Mouse (Mus musculus) right cerebral cortex, postnatal 14 days (tissue): Measurements from ENCODE around the gene Ngp.
"Not testable (repeated sequence)": the region's sequence is repeated elsewhere in the genome, so short reads cannot be mapped to it uniquely, and the experiment has no call there.

Experiments
- DNase-seq: peaks from one replicate; pipeline ENCODE4 v3.0.0; 2022

The Ngp gene

DNA sequence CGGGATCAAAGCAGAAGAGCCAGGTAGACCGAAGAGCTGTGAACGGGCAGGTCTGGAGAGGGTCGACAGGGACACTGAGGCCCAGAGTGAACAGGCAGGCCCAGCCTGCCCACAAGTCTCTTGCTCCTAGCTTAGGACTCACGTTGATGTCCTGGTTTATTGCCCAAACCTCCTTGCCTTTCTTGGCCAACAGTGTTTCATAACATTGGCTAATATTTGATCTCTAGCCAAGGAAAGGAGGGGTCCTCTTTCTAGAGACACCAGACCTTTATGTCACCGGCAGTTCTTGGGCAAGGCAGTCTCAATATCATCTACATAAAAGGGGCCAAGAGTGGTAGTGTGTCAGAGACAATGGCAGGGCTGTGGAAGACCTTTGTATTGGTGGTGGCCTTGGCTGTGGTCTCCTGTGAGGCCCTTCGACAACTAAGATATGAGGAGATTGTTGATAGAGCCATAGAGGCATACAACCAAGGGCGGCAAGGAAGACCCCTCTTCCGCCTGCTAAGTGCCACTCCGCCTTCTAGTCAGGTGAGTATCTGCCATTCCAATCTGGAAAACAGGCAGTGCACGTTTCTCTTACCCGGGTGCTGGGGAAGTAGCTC lies at the start of gene Ngp:
Gene Ngp, plus strand, starts transcription at position 237 of the 602 bp plus-strand sequence.
- no peak for DNase-seq

DNA sequence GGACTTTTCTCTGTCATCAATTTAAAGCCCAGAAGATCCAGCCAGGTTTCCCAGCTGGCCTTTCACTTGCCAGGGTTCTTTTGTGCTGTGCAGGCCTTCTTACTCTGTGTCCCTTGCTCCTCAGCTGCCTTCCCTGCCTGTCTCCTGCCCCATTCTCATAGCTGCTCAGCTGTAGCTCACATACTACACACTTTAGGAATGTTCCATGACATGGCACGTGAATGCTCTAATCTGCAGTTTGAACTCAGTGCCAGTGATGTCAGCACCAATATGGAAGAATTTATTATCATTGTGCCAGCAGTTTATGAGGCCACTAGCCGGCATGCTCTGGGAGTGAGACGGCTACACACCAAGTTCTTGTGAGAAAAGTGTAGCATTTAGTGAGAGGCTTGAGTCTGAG lies 49.7 kb upstream of the Ngp start:
- DNase-seq = no peak

DNA sequence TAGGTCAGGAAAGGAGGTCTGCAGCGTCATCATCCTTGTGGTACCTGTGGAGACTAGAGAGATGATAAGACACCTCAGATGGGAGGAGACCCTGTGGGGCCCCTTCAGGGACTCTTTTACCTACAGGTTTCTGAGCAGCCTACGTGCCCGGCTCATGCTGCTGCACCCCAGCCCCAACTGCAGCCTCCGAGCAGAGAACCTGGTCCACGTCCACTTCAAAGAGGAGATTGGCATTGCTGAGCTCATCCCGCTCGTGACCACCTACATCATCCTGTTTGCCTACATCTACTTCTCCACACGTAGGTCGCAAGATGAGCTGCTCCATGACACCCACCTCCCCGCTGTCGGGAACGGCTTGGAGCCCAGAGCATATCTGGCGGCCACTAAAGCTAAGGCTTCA lies 45.7 kb upstream of the Ngp start:
- DNase-seq = no peak

DNA sequence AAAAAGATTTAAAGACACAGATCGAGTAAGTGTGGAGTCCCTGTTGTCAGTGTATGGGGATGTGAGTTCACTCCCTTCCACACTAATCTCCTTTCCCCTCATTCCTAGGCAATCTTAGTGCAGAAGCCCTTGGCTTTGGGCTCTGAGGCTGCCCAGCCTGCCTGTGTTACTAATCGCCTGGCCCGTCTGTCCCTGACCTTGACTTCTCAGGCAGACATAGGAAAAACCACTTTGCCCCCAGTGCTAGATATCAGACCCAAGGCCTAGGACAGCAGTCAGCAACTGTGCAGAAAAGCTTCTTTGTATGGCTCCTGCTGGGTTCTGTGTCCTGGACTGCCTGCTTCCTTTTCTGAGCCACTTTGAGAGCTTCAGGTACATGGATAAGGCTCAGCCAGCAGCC lies 43.9 kb upstream of the Ngp start:
- no peak for DNase-seq

DNA sequence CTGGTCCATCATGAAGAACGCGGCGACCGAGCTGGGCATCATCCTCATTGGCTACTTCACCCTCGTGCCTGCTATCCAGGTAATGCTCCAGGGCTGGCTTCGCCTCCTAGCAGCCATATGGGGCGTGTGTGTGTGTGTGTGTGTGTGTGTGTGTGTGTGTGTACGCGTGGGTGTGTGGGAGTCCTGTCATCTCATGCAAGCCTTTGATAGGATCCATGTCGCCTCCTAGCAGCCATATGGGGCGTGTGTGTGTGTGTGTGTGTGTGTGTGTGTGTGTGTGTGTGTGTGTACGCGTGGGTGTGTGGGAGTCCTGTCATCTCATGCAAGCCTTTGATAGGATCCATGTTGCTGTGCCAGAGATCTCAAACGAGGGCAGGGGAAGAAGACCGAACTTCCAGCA lies 41.9 kb upstream of the Ngp start:
- not testable (repeated sequence) for DNase-seq

DNA sequence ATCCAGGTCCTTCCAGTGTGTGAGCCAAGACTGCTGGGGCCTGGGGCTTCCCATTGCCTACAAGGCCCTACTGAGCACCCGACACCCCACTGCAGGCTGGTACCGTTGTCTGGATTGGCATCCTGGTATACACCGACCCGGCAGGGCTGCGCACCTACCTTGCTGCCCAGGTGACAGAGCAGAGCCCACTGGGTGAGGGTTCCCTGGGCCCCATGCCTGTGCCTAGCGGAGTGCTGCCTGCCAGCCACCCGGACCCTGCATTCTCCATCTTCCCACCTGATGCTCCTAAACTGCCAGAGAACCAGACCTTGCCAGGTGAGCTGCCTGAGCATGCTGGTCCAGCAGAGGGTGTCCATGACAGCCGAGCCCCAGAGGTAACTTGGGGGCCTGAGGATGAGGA lies 40.2 kb upstream of the Ngp start:
- DNase-seq = no peak

DNA sequence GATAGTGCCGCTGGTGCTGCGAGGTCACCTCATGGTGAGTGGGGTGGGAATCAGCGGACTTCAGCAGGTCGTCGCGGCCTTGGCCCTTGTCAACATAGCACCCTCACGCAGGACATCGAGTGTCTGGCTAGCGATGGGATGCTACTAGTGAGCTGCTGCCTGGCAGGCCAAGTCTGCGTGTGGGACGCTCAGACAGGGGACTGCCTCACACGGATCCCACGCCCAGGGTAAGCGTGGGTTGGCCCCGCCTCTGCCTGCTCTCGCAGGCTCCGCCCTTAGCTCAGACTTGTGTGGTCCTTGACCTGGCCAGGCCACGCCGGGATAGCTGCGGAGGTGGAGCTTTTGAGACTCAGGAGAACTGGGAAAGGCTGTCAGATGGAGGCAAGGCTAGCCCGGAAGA lies 38.9 kb upstream of the Ngp start:
- DNase-seq = no peak

DNA sequence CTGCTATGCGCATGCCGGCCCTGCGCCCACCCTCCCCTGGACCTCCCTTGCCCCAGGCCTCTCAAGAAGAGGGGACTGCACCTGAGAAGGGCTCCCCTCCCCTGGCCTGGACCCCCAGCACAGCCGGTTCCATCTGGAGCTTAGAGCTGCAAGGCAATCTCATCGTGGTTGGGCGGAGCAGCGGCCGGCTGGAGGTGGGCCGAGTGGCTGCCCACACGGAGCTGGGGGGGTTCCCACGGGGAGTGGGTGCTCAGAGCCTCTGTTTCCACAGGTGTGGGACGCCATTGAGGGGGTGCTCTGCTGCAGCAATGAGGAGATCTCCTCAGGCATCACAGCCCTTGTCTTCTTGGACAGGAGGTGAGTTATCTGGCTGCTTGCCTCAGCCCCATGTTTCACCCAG lies 38.3 kb upstream of the Ngp start:
- no peak for DNase-seq

DNA sequence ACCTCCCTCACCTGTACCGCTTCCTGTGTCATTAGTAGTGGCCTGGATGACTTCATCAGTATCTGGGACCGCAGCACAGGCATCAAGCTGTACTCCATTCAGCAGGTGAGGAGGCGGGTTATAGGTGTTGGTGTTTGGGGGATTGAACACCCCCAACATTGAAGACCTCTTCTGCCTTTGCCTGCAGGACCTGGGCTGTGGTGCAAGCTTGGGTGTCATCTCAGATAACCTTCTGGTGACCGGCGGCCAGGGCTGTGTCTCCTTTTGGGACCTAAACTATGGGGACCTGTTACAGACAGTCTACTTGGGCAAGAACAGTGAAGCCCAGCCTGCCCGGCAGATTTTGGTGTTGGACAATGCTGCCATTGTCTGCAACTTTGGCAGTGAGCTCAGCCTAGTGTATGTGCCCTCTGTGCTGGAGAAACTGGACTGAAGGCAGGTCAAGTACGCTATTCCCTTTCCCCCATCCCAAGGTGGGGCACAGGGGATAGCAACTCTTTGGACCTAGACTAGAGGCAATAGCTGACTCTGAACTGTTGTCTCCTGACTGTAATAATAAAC lies 35.1 kb upstream of the Ngp start:
- DNase-seq = no peak

DNA sequence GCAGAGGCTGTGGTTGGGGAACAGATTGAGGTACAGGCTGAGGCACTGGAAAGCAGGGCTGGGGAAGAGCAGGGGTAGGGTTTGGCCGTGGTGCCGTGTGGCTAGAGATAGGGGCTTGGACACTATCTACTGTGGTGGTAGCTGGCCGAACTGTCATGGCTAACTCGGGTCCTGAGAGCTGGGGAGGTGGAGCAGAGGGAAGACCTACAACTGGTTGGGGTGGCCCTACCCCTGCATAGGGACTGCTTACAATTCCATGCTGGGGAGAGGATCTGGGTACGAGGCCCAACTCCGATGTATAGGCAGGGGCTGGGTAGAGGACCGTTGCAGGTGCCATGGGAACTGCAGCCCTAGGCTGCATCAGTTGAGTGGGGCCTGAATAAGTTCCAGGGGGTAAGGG lies 31.5 kb upstream of the Ngp start:
- no peak for DNase-seq

DNA sequence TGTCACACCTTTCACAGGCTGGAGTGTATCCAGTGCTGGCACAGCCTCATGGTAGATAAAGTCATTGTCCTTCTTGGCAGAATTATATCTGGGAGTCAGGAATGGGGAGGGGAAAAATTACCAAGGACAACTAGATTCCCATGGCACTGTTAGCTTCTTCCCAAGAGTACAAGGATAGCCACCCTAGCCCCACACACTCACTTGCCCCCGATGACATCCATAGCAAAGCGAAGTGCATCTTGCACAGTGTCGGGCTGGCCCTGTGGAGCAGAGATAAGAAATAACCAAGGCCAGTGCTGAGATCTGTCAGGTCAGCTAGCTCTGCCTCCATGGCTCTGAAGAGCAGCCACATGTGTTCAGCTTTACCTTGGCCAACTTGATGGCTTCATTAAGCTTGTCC lies 28.7 kb upstream of the Ngp start:
- DNase-seq = no peak

DNA sequence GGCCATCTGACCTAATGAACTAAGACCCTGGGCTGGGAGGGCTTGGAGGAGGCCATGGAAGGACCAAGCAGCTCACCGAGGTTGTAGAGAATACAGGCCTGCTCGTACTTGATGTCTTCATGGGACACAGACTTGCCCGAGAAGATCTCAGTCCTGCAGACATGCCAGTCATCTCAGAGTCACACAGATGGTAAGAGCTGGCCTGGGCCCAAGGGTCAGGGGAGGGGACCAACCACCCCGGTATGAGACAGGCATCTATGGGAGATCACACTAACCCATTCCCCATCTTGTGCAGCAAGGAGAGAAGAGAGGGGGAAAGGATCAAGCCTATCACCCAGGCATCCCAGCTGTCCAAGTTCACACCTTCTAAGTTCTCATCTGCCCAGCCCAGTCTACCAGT lies 26.3 kb upstream of the Ngp start:
- no peak for DNase-seq

DNA sequence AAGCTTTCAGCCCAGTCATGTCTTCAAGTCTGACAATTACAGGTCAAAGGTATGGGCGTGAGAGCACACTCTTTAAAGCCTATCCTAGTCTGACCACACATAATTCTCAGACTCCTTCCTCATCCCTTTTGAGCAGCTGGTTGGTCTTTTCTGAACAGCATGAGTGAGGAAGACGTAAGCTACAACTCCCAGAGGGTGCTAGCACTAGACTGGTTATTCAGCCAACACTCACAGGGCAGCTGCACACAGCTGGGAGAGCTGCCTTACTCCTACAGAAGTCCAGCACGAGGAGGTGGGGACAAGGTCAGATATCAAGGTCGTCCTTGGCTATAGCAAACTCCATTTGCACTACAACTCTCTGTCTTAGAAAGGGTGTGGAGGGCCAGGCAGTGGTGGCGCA lies 18.9 kb upstream of the Ngp start:
- DNase-seq = no peak

DNA sequence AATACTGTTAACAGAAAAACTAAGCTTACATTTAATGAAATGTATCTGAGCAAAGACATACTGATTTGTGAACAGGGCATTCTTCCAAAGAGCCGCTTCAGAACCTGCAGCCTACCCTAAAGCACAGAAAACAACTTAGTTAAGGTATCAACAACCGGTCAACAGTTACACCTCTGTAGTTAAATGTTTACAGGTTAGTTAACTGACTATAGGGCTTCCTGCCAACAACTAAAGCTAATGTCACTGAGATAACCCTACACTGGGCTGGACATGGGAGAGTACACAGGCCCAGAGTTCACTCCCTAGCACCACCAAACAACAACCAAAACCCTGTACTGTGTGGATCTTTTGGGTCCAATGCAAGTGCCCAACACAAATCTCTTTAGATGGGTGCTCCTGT lies 16.8 kb upstream of the Ngp start:
- DNase-seq = no peak

DNA sequence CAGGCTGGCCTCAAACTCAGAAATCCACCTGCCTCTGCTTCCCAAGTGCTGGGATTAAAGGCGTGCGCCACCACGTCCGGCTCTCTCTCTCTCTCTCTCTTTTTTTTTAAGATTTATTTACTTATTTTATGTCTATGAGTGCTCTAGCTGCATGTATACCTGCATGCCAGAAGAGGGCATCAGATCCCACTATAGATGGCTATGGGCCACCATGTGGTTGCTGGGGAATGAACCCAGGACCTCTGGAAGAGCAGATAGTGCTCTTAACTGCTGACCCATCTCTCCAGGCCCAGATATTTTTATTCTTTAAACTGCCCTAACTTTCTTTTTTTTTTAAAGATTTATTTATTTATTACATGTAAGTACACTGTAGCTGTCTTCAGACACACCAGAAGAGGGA lies 16.3 kb upstream of the Ngp start:
- not testable (repeated sequence) for DNase-seq

DNA sequence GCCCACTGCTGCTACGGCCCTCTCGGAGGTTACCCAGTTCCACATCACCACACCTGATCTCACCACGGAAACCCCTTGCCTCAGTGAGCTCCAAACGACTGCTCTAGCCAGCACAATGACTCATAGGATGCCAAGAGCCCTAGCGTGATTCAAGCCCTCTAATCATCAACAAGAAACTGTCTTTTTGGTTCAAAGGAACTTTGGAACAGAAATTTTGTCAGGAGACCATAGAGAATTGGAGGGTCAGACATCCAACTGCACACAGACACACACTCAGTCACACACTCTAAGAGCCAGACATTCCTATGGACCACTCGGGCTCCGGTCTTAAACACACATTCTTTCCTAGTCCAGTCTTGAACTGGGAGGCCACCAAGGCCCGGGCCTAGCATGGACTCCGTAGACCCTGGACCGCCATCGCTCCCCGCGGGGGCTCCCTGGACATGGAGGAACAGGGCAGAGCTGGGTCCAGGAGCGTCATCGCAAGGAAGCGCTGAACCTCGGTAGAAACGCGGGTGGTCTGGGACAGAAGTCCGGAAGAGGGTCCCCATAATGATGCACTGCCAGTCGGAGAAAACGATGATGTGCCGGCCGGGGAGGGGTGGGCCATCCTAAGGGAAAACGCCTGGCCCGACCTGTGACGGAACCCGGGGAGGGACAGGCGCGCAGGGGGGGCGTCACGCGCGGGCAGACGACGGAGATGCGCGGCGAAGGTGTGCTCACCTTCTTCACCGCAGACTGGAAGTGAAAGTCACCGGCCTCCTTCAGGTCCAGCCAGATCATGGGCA lies 12.0 kb upstream of the Ngp start:
- no peak for DNase-seq

DNA sequence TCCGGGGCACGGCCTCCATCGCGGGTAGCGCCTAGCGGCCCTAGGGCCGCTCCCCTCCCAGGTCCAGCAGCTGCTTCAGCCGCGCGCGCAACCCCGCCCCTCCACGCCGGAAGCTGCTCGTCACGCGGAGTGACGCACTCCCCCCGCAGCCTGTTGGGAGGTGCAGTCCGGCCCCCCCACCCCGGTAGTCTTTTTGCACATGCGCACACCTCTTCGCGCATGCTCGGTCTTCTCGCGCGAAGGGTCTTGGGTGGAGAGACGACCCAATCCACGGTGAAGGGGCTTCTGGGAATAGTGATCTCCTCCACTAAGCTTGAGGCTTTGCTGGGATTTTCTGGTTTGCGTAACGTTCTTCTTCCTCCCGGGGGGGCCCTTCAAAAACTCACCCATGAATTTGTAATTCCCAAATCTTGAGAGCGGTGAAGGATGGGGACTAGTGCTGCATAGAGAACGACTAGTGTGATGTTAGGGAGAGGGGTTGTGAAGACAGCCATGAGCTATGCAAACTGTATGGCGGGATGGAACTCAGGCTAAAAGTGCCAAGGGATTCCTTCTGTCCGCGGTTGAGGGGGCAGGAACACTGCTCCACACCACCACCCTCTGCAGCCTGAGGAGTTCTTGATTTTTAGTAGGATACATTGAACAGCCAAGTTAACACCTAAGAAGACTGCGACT lies 11.3 kb upstream of the Ngp start, which contains the start of gene Ptpn23:
Gene Ptpn23, minus strand, starts transcription at position 115 of the 675 bp plus-strand sequence.
- peak; percentile 94 for DNase-seq

DNA sequence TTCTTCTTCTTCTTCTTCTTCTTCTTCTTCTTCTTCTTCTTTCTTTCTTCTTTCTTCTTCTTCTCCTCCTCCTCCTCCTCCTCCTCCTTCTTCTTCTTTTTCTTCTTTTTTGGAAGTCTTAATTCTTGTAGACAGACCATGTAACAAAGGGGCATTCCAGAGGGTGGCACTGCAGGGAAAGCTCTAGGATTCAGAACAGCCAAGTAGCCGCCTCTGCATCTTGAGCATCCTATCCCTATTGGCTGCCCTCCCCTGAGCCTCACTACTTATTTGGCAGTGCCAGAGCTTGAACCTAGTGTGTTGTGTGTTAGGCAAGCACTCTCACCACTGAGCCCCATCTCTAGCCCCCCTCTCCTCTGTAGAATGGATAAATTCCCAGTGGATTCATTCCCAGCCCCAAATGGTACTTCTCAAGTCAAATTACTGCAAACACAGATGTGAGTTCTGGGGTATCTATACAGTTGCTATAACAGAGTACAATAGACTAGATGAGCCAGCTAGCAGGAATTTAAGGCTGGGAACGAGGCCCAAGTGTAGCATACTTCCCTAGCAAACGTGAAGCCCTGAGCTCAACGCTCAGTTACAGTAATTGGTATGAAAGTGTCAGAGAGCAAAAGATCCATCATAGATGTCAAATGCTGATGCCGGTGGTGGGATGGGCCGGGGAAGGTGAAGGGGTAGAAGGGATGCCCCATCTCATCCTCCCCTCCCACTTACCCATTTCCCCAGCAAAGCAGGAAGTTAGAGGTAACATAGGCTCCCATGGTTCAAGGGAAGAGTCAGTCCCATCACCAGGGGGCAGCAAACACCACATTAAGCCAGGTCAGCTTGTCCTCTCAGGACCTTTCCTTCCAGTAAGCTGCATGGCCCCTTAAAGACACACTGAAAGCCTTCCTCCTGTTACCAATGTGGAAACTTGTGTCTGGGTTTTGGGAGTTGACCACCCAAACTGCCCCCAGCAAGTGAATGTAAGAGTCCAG lies 8.3 kb upstream of the Ngp start:
- peak; percentile 82 for DNase-seq

DNA sequence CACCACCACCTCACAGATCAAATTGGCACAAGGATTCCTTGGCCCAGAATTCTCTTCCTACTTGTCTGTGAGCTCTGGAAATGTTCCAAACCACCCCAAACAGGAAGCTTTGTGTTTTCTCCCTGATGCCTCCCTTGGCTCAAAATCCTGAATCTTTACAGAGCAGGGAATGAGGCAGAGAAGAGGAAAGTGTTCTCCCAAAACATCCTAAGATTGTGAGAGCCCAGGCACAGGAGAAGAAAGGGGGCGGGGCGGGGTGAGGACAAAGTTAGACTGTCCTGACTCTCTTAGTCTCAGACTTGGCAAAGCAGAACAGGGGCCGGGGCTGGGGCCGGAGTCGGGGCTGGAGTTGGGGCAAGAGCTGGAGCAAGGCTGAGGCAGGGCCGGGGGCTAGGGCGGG lies 6.6 kb upstream of the Ngp start:
- no peak for DNase-seq

DNA sequence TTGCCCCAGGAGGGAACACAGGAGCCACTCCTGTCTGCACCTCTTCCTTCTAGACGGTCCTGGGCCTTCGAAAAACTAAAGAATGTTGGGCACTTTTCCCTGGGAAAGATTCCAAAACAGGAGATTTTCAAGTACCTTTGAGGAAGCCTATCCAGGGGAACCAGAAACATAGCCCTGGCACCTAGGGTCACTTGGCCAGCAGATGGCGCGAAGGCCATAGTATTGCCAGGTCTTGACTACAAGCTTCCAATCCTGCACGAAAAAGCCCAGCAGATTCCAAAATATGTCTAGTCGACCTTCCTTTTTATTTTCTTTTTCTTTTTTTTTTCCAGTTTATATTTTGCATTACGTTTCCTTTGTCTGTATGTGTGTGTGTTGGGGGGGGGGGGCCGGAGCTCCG lies 5.8 kb upstream of the Ngp start:
- DNase-seq = peak; percentile 35

DNA sequence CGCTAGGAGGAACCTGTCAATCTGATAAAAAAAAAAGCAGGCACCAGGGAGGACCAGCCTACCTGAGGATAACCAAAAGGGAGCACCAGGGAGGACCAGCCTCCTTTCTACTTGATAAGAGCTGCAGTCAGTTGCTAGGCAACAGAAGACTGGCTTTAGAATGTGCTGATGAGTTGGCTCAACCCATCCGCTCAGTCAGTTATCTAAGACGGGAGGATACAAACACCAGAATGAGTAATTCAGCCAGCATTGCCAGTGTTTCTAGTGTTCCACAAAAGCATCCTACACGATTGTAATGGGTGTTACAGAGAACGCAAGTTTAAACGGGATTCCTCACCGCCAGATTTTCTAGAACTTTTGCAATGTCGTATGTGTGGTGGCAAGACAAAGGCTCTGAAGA lies 11.7 kb downstream of the Ngp start:
- no peak for DNase-seq

DNA sequence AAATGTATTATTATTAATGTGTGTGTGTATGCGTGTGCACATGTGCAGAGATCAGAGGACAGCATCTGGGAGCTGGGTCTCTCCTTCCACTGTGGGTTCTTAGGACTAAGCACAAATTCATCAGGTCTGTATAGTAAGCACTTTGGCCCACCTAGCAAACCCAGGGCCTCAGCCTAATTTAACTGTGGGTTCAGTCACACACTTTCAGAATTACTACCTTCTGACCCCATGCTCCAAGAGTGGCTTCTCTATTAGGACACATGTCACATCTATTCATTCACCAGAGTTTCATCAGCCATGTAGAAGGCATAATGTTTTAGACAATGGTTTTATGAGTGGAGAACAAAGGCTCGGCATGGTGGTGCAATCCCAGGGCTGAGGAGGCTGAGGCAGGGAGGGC lies 13.5 kb downstream of the Ngp start:
- no peak for DNase-seq

DNA sequence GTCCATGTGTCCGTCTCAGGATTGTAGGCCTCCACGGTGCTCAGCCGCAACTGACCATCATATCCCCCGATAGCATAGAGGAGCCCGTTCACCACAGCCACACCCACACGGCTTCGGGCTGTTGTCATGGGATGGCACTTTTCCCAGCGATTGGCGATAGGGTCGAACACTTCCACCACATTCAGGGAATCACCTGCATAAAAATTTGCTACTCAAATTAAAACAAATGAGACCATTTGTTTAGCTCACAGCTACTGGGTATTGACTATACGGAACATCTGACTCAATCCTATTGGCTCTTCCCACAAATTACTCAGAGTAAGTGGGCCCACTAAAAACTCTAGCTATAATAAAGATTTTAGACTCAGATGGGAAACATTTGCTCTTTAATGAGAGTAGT lies 16.5 kb downstream of the Ngp start:
- DNase-seq = no peak
